Mouse (Mus musculus) gastrocnemius, adult 18-20 months (tissue): Measurements from ENCODE around the gene Gm45837. TPM values are rescaled to one million over a fixed set of nuclear protein-coding genes. Genes with fewer than 3 reads are reported as not detected.
A peak's percentile ranks its signal among the peaks of the same experiment; 100 is the strongest.

Source experiments
- DNase-seq: peaks from one replicate; pipeline ENCODE4 v3.0.0; 2021; ENCODE audit warnings: low spot score
- total RNA-seq, 2 experiments: library from RNA; stranded (reverse); gene quantifications; 2 replicates each; pipeline ENCODE4 v1.2.3; 2021

Gm45837 gene
- total RNA-seq, 2 experiments from 2014 or later: not detected

GRCm38 (mm10) chr7:101499701-101500100 lies 89.0 kb downstream of the Gm45837 start:
- no peak for DNase-seq

- no peak for DNase-seq
Observed at GRCm38 (mm10) chr7:101501236-101501635, 90.5 kb downstream of the Gm45837 start.

- no peak for DNase-seq
Observed at GRCm38 (mm10) chr7:101501675-101502074, 91.0 kb downstream of the Gm45837 start.

GRCm38 (mm10) chr7:101503351-101503750 lies 92.7 kb downstream of the Gm45837 start:
- DNase-seq: peak; percentile 82

- no peak for DNase-seq
Observed at GRCm38 (mm10) chr7:101503803-101504202, 93.1 kb downstream of the Gm45837 start.

DNA sequence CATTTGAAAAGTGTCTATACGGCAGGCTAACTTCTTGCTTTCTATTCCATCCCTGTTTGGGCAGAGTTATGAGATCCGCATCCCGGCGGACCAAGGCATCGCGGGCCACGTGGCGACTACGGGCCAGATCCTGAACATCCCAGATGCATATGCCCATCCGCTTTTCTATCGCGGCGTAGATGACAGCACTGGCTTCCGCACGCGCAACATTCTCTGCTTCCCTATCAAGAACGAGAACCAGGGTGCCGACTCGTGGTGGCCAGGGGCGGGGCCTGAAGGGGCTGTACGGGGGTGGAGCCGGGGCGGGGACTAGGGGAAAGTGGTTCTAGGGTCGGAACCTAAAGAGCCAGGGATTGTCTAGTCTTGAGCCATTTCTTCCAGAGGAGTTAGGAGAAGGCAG lies 93.8 kb downstream of the Gm45837 start:
- DNase-seq: no peak

GRCm38 (mm10) chr7:101509212-101509611 lies 98.5 kb downstream of the Gm45837 start:
- no peak for DNase-seq

- no peak for DNase-seq
Observed at GRCm38 (mm10) chr7:101513655-101514054, 103.0 kb downstream of the Gm45837 start.

- no peak for DNase-seq
Observed at GRCm38 (mm10) chr7:101514768-101515167, 104.1 kb downstream of the Gm45837 start.

DNA sequence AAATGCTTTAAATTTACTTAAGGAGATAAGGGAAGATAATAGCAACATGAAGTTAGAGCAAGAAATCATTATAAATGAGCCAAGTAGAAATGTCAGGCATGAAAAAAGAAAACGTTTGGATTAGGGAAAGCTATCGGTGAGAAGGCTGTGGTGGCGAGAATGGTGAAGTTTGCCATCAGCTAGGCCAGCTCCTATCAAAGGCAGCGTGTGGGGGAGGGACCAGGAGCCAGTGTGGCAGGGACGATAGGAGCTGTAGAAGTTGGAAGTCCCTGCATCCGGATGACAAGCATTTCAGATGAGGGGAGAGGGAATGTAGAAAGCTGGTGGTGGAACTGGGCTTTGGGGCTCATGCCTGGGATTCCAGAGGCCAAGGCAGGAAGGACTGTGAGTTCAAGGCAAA lies 104.6 kb downstream of the Gm45837 start:
- no peak for DNase-seq

DNA sequence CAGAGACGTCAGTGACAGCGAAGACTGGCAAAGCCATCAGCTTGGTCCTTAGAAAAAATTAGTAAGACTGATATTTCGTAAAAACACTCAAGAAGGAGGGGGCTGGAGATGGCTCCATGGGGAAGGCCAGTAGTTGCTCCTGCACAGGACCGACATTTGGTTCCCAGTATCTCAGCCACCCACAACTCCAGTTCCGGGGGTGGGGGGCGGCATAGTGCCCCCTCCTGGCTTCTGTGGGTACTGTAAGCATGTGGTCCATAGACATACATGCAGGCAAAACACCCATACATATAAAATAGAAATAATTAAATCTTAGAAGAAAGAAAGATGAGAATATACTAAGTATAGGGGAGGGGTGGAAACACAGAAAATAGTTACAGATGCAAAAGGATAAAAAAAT lies 105.8 kb downstream of the Gm45837 start:
- no peak for DNase-seq

GRCm38 (mm10) chr7:101521696-101522095 lies 111.0 kb downstream of the Gm45837 start:
- DNase-seq: no peak

DNA sequence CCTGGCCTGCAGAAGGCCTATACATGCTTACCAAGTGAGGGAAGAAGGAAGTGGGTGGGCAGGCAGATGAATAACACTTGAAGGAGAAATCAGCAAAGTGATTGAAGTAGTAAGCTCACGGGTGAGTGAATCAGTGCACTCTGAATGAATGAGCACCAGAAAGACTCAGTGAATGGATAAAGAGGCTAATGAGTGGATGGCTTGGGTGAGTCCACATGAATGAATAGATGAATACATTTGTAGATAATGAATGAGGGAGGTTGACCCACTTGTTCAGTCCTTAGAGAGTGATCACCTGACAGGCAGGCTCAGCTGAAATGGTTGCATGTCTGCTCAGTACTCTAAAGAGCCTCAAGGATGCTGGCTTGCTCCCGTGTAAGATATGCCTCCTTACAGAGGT lies 112.5 kb downstream of the Gm45837 start:
- no peak for DNase-seq

DNA sequence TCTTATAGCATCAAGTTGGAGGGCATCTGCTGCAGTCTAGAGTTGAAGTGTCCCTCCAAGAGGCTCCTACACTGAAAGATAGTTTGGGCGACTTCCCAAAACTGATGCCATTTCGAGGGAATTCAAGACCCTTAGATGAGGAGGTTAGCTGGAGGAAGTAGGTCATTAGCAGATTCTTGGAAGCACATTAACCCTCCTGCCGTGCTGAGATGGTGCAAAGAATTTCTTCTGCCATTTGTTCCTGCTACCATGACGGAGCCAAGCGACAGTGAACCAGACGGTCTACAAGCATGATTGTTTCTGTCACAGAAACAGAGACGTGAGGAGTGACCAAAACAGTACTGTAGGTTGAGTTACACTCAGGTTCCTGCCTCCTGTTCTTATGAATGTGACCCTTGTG lies 115.8 kb downstream of the Gm45837 start:
- DNase-seq: no peak

- DNase-seq: no peak
Observed at GRCm38 (mm10) chr7:101534428-101534827, 123.7 kb downstream of the Gm45837 start.

GRCm38 (mm10) chr7:101535102-101535501 lies 124.4 kb downstream of the Gm45837 start:
- DNase-seq: no peak

DNA sequence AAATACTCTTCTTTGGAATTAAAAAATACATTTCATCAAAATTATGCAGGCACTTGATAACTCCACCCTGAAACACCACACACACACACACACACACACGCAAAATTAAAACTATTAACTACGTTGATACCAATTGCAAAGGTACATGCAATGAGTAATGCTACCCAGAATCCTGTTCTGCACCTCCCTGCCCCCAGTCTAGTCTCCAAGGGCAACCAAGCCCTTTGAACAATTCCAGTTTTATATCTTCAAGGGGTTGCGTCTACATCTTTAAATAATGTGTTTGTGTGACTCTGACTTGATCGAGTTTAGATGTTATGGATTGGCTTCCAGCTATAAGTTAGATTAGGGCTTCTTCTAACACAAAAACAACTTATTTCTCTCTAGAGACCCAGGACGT lies 124.8 kb downstream of the Gm45837 start:
- DNase-seq: no peak

DNA sequence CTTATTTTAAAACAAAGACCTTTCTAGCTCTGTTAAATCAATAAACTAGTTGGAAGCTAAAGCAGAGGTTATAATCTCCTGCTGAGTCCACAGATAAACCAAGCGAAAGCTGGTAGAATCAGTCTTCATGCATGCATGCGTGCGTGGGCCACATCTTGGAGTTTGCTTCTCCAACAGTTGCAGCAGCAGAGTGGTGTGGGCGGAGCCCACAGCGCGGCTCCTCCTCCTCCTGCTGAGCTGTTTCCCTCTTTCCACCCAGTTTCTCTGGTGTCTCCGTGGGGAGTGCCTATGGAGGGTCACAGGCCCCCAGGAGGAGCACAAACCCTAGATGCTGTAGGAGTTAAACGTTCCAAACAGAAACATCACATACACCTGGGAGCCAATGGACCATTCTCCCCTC lies 126.9 kb downstream of the Gm45837 start:
- no peak for DNase-seq

GRCm38 (mm10) chr7:101538141-101538933 lies 127.7 kb downstream of the Gm45837 start:
- DNase-seq: peak; percentile 38

GRCm38 (mm10) chr7:101539774-101540173 lies 129.1 kb downstream of the Gm45837 start:
- DNase-seq: no peak

DNA sequence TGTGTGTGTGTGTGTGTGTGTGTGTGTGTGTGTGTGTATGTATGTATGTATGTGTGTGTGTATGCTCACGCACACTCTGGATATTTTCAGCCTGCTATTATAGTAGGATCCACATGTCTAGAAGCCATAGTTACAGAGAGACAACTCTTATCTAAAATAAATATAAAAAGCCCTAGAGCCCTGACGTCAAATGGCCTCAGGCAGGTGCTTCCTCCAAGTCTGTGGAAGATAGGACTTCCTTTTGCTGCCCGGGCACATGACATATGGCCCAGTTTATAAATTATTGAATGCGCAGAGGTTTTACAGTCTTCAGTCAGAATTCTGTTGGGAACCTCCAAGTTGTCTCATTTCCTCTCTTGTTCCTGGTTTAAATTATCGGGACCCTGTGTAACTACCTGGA lies 130.0 kb downstream of the Gm45837 start:
- DNase-seq: no peak

GRCm38 (mm10) chr7:101541132-101541531 lies 130.4 kb downstream of the Gm45837 start:
- DNase-seq: peak; percentile 59

GRCm38 (mm10) chr7:101541734-101542133 lies 131.0 kb downstream of the Gm45837 start:
- no peak for DNase-seq

GRCm38 (mm10) chr7:101547651-101548050 lies 137.0 kb downstream of the Gm45837 start:
- no peak for DNase-seq
